Mouse (Mus musculus) left cerebral cortex, adult 11 months (tissue): Measurements from ENCODE around the gene Siglec1.
A peak's percentile ranks its signal among the peaks of the same experiment; 100 is the strongest.

ENCODE experiments used
- DNase-seq: peaks from one replicate; pipeline ENCODE4 v3.0.0; 2022; ENCODE audit warnings: low spot score

The Siglec1 gene

DNA sequence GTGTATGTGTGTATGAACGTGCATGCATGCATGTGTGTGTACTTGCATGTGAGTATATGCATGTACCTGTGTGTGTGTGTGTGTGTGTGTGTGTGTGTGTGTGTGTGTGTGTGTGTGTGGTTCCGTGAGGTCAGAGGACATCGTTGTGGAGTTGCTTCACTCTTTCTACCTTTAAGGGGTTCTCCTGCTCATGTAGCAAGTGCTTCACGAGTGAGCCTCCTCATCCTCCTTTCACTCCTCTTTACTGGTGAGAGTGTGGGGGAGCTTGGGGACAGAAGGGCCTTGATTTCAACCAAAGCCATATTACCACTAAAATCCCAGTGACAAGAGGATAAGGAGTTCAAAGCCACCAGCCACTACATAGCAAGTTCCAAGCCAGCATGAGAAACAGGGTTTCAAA lies 10.5 kb upstream of the Siglec1 start:
- DNase-seq: no peak

DNA sequence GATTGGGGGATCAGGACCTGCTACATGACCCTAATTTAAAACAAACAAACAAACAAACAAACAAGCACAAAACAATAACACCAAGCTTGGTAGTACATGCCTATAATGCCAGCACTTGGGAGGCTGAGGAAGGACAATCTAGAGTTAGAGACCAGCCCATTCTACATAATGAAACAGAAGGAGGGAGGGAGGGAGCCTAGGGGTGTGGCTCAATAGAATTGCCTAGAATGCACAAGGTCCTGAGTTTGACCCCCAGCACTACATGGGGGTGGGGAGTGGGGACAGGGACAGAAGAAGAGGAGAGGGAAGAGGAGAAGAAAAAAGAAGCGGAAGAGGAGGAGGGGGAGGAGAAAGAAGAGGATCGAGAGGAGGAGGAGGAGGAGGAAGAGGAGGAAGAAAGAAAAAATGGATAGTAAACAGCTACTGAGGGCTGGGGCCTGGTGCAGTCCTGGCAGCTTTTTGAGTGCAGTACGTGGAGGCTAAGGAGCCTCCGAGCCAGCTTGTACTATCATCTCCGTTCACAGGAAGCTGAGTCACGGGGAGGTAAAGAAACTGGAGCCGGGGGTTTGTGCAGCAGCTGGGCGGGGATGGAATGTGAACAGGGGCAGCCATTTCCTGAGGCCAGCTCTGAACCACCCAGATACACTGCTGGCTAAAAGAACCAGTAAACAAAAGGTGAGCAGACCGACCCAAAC lies 9.7 kb upstream of the Siglec1 start:
- DNase-seq: no peak

DNA sequence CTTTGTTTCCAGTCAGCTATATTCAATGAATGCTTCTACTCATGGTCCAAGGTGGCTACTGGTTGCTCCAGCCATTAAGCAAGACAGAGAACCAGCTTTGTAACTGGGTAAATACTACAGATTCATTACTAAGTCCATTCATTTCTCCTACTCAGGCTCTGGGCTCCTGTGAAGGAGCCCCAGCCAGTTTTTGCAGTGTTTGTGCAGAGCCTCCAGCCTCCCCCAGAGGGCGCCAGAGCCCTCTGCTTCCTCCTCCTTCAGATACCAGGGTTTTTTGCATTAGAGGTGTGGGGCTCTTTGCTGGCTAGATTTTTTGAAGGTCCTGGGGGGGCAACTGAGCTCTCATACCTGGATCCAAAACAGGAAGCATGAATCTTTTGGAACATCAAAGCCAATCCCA lies 8.3 kb upstream of the Siglec1 start:
- DNase-seq: peak; percentile 60

DNA sequence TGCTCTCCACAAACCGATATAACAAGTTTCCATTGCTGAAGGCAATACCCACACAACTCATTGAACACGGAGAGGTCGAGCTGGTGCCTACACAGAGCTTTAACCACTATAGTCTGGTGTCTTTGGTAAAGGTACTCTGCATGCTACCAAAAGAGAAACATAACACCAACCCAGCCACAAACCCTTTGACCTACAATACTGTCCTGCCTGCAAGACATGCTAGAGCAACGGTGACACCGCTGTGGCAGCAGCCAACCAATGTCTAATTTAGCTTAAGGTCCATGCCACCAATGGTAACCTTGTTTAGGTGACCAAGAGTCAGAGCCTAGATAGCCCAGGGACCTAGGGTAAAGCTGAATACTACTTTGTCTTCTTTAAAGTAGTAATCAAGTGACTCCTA lies 7.0 kb upstream of the Siglec1 start:
- no peak for DNase-seq

DNA sequence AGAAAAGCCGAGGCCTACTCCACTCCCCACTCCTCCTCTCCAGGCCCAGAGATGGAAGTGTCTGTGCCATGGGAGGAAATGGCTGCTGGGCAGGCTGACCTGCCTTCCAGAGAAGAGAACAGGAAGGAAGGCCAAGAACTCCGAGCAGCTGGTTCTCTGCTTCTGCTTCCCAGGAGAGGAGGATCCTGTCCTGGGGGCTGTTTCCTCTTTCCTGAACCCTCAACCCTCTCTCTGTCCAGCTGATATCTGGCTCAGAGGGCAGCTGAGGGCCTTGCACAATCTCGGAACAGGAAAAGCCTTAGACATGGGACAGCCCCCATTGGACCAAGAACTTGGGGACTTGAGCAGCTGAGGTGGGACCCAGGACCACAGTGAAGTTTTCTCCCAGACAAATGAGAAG lies 4.3 kb upstream of the Siglec1 start:
- DNase-seq: no peak

DNA sequence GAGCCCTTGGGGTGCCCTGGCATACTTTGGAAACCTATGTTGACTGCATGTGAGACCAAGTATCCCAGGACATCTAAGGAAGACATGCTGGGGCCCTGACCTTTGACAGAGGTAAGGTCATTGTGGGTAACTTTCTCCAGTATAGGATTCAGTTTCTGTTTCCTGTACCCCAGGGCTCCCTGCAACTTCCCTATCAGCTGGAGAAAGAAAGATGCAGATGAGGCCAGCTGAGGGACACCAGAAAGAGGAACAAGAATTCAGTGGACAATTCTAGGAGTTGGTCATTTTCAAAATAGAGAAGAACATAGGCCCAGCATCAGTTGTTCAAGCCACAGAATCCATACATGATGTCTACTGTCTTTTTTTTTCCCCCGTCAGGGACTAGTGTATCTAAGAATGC lies 3.1 kb upstream of the Siglec1 start:
- DNase-seq: no peak

DNA sequence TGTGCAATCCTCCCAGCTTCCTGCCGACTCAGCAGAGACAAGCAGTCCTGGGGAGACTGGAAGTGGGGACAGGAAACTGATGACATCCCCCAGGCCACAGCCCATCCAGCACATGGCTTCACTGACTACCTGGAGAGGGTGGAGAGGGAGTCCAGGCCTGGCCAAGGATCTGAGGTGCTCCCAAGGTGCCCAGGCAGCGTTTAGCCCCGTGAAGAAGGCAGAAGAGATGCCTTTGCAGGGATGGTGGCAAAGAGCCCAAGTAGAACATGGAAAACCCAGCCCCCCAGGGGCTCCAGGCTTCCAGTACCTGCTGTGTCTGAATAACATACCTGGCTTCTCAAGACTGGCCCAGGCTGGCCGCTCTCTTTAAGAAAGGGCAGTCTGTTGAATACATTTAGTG lies 2.0 kb upstream of the Siglec1 start:
- no peak for DNase-seq

DNA sequence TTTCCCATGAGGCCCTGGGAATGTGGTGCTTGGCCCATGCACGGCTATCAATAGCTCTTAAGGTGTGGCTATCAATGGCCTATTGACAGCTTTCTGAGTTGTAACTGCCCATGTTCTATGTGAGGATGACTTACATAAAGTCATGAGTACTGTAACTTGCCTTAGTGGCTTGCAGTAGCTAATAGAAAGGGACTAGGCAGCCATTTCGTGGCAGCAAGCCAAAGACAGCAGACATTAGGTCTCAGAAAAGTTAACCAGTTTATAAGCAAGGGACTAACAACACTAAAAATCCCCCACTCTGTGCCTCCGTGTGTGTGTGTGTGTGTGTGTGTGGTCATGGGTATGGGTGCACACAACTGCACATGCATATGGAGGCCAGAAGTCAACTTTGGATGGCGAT lies 2.4 kb downstream of the Siglec1 start:
- DNase-seq: no peak

DNA sequence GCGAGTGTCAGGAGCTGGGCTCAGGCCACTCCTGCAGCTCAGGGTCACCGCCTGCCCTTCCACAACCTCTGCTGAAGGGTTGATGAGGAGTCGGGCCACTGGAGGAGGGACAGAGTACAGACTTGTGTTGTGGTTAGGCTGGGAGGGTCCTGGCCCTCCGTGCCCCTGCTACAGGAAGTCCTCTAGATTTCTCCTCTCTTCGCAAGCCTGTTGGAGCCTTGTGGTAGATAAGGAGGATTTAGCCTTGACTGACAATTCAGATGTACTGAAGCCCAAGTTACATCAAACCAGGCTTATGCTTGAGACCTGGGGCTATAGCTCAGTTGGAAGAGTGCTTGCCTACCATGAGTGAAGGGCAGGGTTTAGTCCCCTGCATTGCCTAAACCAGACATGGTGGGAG lies 6.1 kb downstream of the Siglec1 start:
- DNase-seq: no peak

DNA sequence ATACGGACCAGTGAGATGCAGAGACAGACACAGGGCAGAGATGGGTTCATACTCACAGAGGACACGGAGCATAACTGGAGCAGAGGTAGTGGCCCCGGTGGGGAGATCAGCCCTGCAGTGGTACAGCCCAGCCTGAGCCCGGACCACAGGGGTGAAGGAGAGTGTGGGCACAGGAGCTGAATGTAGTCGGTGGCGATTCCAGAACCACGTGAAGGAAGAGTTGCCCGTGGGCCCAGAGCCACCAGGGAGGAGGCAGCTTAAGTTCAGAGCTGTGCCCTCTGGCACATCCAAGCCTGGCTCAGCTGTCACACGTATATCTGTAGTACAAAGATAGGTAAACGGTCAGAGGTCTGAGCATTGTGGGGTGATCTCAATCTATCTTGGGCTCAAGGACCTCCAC lies 14.0 kb downstream of the Siglec1 start:
- DNase-seq: no peak

DNA sequence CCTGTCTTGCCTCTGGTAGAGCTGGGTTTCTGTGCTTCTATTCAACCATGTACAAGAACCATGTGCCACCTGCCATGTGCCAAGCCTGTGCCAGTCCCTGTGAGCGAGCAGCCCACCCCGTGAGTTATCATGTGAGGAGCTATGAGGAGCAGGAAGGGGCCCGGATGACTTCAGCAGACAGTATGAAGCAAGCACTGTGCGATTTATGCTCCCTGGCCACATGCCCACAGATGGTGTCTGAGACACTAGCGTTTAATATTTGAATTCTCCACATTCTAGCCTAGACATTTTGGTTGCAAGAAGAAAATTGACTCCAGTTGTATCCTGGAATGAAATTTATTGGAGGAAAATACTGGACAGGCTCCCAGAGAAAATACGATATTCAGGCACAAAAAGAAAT lies 19.1 kb downstream of the Siglec1 start:
- DNase-seq: no peak

DNA sequence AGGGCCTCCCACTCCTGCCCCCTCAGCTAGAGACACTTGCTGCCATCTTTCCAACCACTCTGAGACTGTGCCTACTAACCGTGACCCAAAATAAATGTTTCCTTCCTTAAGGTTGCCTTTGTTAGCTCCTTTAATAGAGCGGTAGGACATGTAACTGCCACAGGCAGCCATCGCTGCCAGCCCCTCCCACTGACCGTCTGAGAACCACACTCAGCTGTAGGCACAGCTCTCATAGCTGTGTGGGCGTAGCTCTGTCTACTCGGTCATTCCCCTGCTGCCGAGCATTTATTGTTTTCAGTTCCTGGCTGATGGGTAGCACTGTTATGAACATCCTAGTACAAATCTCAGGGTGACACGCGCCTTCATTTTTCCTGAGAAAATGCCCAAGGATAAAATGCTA lies 20.2 kb downstream of the Siglec1 start:
- DNase-seq: no peak

DNA sequence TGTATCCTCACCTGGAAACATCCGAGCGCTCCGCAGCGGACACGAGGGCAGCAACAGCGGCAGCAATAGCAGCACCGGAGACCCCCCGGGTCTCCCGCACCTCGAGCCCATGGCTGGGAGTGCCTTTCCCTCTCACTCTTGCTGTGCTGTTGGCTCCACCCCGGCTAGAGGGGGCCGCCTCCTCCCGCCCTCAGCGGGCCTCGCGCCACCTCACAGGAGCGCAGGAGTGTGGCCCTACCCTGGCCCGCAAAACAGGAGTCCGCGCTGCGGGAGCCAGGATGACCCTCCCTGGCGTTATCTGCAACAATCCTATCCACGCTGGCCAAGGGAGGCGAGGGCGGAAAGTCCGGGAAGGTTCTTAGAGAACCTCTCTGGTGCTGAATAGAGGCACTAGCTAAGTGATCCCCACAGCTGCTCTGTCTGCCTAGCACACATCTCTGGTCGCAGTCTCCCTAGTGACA lies 23.1 kb downstream of the Siglec1 start, which contains the start of gene Adam33:
Gene Adam33 (minus strand): TSS at position 411 of the 461 bp plus-strand sequence.
- DNase-seq: no peak

DNA sequence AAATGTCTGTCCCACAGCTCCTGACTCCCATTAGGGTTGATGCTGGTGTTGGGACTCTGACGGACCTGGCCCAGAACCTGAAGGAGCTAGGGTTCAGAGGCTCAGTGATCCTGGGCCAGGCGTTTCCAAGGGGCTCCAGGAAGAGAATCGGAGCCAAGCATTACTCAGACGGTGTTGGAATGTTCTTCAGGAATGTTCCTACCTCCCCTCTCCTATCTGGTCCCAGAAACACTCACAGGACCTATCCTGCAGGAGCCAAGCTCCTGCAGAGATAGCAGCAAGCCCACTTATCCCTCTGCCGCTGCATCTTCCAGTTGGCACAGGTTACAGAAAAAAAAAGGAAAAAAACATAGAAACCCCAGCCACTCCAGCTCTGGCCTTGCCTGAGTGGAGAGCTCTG lies 25.0 kb downstream of the Siglec1 start:
- no peak for DNase-seq

DNA sequence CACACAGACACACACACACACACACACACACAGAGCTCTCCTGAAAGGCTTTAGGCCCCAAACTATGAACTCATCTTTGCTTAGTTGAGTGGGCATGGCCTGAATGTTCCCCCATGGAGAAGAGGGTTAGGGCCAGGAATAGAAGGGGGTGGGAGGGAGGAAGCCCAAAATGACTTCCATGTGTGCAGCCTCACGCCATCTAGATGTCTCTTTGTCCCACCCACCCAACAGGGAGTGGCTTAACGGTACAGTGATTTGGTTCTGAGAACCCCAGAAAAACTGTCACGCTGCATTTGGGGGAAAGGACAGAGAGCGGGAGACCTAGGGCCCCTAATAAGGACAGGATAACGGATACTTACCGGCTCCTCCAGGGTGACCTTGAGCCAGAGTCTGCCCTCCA lies 25.8 kb downstream of the Siglec1 start:
- no peak for DNase-seq

DNA sequence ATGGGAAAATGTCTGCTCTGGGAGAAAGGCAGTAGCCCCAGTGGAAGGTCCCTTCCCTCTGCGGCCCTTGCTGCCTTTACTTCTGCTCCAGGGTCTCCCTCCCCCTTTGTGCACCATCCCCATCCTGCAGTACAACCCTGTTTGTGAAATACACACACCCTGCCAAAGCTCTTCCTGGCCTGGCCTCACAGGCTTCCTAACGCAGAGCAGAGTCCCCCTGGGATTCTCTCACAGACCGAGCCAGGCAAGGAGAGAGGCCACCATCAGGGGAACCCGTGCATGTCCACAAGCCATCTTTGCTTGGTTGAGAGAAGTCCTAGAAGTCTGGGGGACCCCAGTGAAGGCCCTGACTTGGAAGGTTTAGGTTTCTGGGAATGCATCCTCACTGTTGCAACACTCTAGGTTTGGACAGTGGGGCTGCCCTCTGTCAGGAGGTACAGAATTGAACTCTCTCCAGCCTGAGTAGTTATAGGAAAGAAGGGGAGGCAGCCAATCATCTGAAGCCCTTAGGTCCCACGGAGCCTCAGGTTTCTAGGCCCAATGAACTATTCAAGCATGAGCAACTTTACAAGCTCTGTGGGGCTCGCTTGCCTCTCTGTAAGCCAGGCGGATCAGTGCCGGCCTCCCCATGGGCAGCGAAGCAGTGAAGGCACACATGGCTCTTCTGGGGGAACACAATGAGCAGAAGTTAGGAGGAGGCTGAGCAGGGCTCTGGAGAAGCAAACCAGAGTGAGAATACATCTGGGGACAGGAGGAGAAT lies 26.6 kb downstream of the Siglec1 start:
- DNase-seq: no peak

DNA sequence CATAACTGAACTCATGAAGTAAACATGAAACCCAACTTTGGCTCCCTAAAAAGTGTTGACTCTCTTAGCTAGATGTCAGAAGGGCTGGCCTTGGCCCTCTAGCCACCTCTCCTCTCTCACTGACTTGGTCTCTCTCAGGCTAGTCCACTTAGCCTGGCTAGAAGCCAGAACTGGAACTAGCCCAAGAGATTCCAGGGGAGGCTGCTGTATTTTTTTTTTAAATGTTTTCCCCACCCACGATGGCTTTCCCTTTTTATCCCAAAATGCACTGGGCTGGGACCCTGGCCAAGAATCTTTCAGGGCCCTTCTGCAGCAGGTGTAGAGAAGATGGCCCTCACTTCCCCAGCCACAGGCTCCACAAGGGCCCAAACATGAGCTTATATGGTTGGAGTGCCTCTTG lies 27.2 kb downstream of the Siglec1 start:
- DNase-seq: no peak

DNA sequence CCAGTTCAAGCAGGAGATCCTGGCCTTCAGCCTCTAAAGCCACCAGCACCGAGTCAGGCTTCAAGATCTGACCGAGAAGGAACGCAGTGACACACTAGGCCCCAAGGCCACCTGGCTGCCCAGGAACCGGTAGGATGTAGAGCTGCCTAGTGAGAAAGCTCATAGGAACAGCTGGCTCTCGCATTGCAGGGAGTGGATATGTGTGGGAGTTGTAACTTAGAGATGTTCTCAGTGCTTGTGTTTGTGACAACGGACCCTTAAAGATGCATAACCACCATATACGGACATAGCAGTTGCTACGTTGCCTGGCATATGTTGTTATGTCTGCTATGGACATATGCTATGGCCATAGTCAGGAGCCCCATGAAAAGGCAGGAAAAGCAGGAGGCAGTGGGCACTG lies 27.9 kb downstream of the Siglec1 start:
- no peak for DNase-seq

DNA sequence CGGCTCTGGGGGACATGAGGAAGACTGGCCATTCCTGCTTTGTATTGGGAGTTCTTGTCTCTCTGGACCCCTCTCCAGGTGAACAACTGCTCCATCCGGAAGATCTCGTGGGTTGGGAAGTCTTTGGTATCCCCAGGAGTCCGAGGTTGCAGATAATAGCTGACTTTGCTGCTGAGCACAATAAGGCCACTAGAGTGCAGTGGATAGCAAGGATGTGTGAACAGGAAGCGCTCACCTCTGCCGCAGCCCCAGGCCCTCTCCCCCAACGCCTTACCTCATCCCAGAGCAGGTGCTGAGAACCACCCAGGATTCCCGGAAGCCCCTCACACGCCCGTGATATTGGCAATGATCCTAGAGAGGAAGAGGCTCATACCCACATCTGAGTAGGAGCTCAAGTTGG lies 30.4 kb downstream of the Siglec1 start:
- no peak for DNase-seq

DNA sequence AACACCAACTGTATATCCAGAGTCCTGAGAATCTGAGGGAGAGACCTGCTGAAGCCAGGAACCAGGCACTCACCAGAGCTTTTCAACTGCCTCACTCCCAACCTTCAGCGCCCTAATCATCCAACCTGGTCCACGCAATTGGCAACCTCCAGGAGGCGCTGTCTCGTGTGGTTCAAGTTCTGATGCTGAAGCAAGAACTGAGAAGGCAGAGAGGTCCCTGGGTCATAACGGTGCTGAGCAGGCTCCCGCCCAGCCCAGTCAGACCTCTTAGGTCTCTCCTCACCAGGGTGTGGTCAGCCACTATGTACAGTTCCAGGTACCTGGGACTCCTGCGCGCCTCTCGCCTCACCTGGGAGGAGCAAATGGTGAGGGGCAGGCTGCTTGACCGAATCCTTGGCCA lies 30.9 kb downstream of the Siglec1 start:
- DNase-seq: no peak

DNA sequence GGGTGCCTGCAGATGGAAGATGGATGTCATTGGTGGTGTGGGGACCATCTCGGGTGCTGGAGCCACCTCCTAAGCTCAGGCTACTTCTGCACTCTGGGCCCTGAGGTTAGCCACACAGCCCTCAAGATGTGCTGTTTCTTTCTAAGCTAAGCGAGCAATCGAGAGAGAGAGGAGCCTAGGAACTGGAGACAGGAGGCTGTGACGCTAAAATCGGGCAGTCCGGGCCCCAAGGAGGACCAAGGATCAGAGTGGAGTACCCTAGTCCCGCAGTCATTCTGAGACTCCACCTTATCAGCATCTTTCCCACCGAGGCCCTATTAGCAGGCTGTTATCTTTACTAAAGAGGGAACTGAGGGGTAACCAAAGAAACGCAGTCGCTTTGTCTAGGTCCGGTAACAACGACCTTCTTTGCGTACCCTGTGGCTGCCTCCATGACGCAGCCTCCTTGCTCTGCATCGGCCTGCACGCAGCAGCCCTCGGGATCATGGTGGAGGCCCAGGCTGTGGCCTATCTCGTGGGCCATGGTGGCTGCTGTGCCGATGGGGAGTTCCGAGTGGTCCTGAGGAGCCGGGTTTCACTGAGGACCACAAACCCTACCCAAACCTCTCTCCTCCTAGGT lies 31.8 kb downstream of the Siglec1 start:
- no peak for DNase-seq

DNA sequence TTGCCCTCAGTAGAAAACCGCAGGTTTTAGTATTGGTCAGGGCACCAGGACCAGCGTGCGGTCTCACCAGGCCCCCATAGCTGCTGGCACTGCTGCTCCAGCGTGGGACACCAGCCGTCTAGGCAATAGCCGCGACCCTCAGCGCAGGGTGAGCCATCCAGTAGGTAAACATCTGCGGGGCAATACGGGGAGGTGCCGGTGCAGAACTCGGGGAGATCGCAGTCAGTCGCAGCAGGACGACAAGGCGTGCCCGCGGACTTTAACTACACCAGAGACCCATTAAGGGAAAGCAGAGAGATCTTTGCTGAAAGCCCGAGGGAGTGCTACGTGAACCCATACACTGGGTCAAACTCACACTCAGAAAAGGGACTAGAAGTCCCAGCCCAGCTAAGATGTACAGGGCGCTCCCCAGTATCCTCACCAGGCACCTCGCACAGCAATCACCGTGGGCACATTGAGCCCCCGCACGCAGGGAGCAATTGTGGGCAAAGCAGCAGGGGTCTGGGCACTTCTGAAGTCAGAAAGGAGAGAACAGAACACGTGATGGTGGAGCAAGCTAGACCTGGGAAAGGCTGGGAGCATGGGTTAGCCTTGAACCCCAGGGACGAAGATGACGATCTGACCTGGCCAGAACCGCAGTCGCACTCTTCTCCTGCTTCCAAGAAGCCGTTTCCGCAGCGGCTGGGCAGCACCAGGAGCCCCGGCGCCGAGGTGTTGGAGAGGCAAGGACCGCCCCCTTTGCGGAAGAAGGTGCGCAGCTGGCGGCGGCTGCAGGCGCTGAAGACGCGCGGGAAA lies 32.5 kb downstream of the Siglec1 start:
- no peak for DNase-seq
